Mouse (Mus musculus): ENCODE measurements at regions not wholly inside any gene's neighbourhood (a gene's known extent, or its start where the extent isn't known, plus 50 kb on each side); places are given as distances from the start of the nearest gene placed in this dataset.

GRCm38 (mm10) chr14:79873062-79873461 lies 102.0 kb upstream of the Pcdh8 start:
- WGBS = 51% methylated on average over 13 of the region's 13 CpGs
- DNase-seq = peak; percentile 18 to 31
- no peak overlapping the region for H3K27ac ChIP-seq

GRCm38 (mm10) chr14:79872430-79872829 lies 101.3 kb upstream of the Pcdh8 start:
- H3K79me2 ChIP-seq (replicated peaks; ENCODE audit: control insufficient read depth, insufficient read depth, low read length) = no peaks in the 10 kb centered on the region

More at GRCm38 (mm10) chr14:79873062-79873461, 102.0 kb upstream of the Pcdh8 start:
- intact Hi-C loops (cut with DNase I) = no loop called here
- H3K4me1 ChIP-seq (ENCODE audit: control insufficient read depth, insufficient read depth, low read length) = no peaks in the 10 kb centered on the region
- no peak for TF ChIP-seq CTCF (IDR thresholded peaks at IDR 0.05)
- no peak for TF ChIP-seq POLR2A (IDR thresholded peaks at IDR 0.05; ENCODE audit: insufficient read depth, low read depth, low read length)
- TF ChIP-seq EP300 (IDR thresholded peaks at IDR 0.05; ENCODE audit: insufficient read depth, low read depth, low read length) = no peak
- H3K27me3 ChIP-seq (ENCODE audit: control insufficient read depth, insufficient read depth, low read length) = no peaks in the 10 kb centered on the region
- H3K4me3 ChIP-seq = no peak overlapping the region
- H3K9ac ChIP-seq (ENCODE audit: low read depth, low read length) = no peak overlapping the region
- no peaks in the 10 kb centered on the region for H3K36me3 ChIP-seq (ENCODE audit: control insufficient read depth, insufficient read depth, low read length)
- H3K79me2 ChIP-seq (replicated peaks; ENCODE audit: control insufficient read depth, insufficient read depth, low read length) = no peaks in the 10 kb centered on the region

DNA sequence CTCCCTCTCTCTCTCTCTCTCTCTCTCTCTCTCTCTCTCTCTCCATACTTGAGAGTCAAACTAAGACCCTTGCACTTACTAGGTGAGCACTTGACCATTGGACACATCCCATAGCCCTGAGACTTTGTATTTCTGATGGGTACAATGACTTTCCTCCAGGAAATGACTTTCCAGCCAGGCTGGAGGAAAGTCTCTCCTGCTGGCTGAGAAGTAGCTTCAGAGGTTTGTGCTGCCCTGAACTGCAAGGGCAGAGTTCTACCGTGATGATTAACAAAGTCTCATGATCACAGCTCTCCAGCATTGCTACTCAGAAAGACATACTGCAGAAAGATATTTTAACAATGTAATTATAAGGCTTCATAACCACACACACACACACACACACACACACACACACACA lies 98.2 kb upstream of the Pcdh8 start:
- TF ChIP-seq POLR2A (IDR thresholded peaks at IDR 0.05; ENCODE audit: insufficient read depth, low read depth, low read length) (no peak), EP300 (IDR thresholded peaks at IDR 0.05; ENCODE audit: insufficient read depth, low read depth, low read length) (no peak), CTCF (IDR thresholded peaks at IDR 0.05) (no peak)
- WGBS = 40% methylated on average over 1 of the region's 1 CpGs
- Histone ChIP-seq H3K9ac (ENCODE audit: low read depth, low read length) (no peak overlapping the region), H3K4me3 (no peak overlapping the region), H3K79me2 (replicated peaks; ENCODE audit: control insufficient read depth, insufficient read depth, low read length) (no peaks in the 10 kb centered on the region), H3K27me3 (ENCODE audit: control insufficient read depth, insufficient read depth, low read length) (no peaks in the 10 kb centered on the region), H3K4me1 (ENCODE audit: control insufficient read depth, insufficient read depth, low read length) (no peaks in the 10 kb centered on the region), H3K27ac (no peak overlapping the region), H3K36me3 (ENCODE audit: control insufficient read depth, insufficient read depth, low read length) (no peaks in the 10 kb centered on the region)
- no peak for DNase-seq
- intact Hi-C loops (cut with DNase I) = no loop called here

More at GRCm38 (mm10) chr14:79872430-79872829, 101.3 kb upstream of the Pcdh8 start:
- Histone ChIP-seq H3K4me3 (no peak overlapping the region), H3K27me3 (ENCODE audit: control insufficient read depth, insufficient read depth, low read length) (no peaks in the 10 kb centered on the region), H3K27ac (no peak overlapping the region), H3K9ac (ENCODE audit: low read depth, low read length) (no peak overlapping the region), H3K36me3 (ENCODE audit: control insufficient read depth, insufficient read depth, low read length) (no peaks in the 10 kb centered on the region), H3K4me1 (ENCODE audit: control insufficient read depth, insufficient read depth, low read length) (no peaks in the 10 kb centered on the region)
- WGBS = 19% methylated on average over 1 of the region's 1 CpGs
- TF ChIP-seq CTCF (IDR thresholded peaks at IDR 0.05) = no peak
- TF ChIP-seq POLR2A (IDR thresholded peaks at IDR 0.05; ENCODE audit: insufficient read depth, low read depth, low read length) = no peak
- no peak for TF ChIP-seq EP300 (IDR thresholded peaks at IDR 0.05; ENCODE audit: insufficient read depth, low read depth, low read length)
- intact Hi-C loops (cut with DNase I) = no loop called here
- no peak for DNase-seq

DNA sequence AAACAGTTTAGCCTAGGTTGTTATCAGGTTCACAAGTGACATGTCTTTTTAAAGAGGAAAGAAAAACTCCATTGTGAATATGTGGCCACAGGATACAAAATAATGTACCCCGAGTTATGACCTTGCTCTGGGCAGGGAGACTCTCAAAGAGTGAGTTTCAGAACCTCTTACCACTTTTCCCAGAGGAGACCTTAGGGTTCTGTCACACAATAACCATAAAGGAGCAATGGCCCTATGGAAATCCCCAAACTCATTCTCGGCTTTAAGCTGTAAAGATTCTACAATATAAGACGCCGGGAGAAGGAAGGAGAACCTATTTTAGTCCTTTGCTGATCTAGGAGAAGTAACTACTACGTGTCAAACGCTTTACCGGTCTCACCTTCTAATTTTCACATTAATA lies 85.1 kb upstream of the Pcdh8 start:
- Histone ChIP-seq H3K27ac (no peak overlapping the region), H3K4me3 (no peak overlapping the region), H3K27me3 (ENCODE audit: control insufficient read depth, insufficient read depth, low read length) (no peaks in the 10 kb centered on the region), H3K79me2 (replicated peaks; ENCODE audit: control insufficient read depth, insufficient read depth, low read length) (no peaks in the 10 kb centered on the region), H3K36me3 (ENCODE audit: control insufficient read depth, insufficient read depth, low read length) (no peaks in the 10 kb centered on the region), H3K4me1 (ENCODE audit: control insufficient read depth, insufficient read depth, low read length) (no peaks in the 10 kb centered on the region), H3K9ac (ENCODE audit: low read depth, low read length) (no peak overlapping the region)
- TF ChIP-seq POLR2A (IDR thresholded peaks at IDR 0.05; ENCODE audit: insufficient read depth, low read depth, low read length) (no peak), EP300 (IDR thresholded peaks at IDR 0.05; ENCODE audit: insufficient read depth, low read depth, low read length) (no peak)
- WGBS = 82% methylated on average over 7 of the region's 7 CpGs
- no peak for DNase-seq
- intact Hi-C loops (cut with DNase I) = no loop called here

- intact Hi-C loops (cut with DNase I) = no loop called here
- 72% methylated on average over 5 of the region's 5 CpGs for WGBS
- no peak for DNase-seq
- TF ChIP-seq POLR2A (IDR thresholded peaks at IDR 0.05; ENCODE audit: insufficient read depth, low read depth, low read length) (no peak), CTCF (IDR thresholded peaks at IDR 0.05) (no peak), EP300 (IDR thresholded peaks at IDR 0.05; ENCODE audit: insufficient read depth, low read depth, low read length) (no peak)
- H3K79me2 ChIP-seq (replicated peaks; ENCODE audit: control insufficient read depth, insufficient read depth, low read length) = no peaks in the 10 kb centered on the region
- H3K9ac ChIP-seq (ENCODE audit: low read depth, low read length) = no peak overlapping the region
- no peaks in the 10 kb centered on the region for H3K4me1 ChIP-seq (ENCODE audit: control insufficient read depth, insufficient read depth, low read length)
- H3K27ac ChIP-seq = no peak overlapping the region
- no peak overlapping the region for H3K4me3 ChIP-seq
- H3K36me3 ChIP-seq (ENCODE audit: control insufficient read depth, insufficient read depth, low read length) = no peaks in the 10 kb centered on the region
- no peaks in the 10 kb centered on the region for H3K27me3 ChIP-seq (ENCODE audit: control insufficient read depth, insufficient read depth, low read length)
Measured at GRCm38 (mm10) chr14:79854216-79854615, 83.1 kb upstream of the Pcdh8 start.

- no peak for DNase-seq
- 81% methylated on average over 10 of the region's 10 CpGs for WGBS
- no peaks in the 10 kb centered on the region for H3K4me1 ChIP-seq (ENCODE audit: control insufficient read depth, insufficient read depth, low read length)
Measured at GRCm38 (mm10) chr14:79852683-79853082, 81.6 kb upstream of the Pcdh8 start.

More at GRCm38 (mm10) chr14:79852683-79853082, 81.6 kb upstream of the Pcdh8 start:
- H3K9ac ChIP-seq (ENCODE audit: low read depth, low read length) = no peak overlapping the region
- TF ChIP-seq EP300 (IDR thresholded peaks at IDR 0.05; ENCODE audit: insufficient read depth, low read depth, low read length) (no peak), POLR2A (IDR thresholded peaks at IDR 0.05; ENCODE audit: insufficient read depth, low read depth, low read length) (no peak), CTCF (IDR thresholded peaks at IDR 0.05) (no peak)
- H3K4me3 ChIP-seq = no peak overlapping the region
- no peak overlapping the region for H3K27ac ChIP-seq
- no peaks in the 10 kb centered on the region for H3K36me3 ChIP-seq (ENCODE audit: control insufficient read depth, insufficient read depth, low read length)
- no peaks in the 10 kb centered on the region for H3K79me2 ChIP-seq (replicated peaks; ENCODE audit: control insufficient read depth, insufficient read depth, low read length)
- intact Hi-C loops (cut with DNase I) = no loop called here
- H3K27me3 ChIP-seq (ENCODE audit: control insufficient read depth, insufficient read depth, low read length) = no peaks in the 10 kb centered on the region
